Mouse (Mus musculus) stomach, embryonic 15.5 days (tissue): ENCODE measurements around the gene Manba. TPM values are rescaled to one million over a fixed set of nuclear protein-coding genes. Genes with fewer than 3 reads are reported as not detected.
A peak's percentile ranks its signal among the peaks of the same experiment; 100 is the strongest.

Experiments
- ATAC-seq: fragments of 200-750 bp; cut with Nextera tagmentation; 2 replicates; pipeline ENCODE4 v1.8.0; 2017; ENCODE audit warnings: low read depth, moderate number of reproducible peaks, moderate TSS enrichment; ENCODE audit not compliant: insufficient read depth, low FRiP score
- H3K27ac ChIP-seq: fragments of 300-500 bp; sonication (generic); 2 replicates; pipeline ENCODE4 v1.5.1; 2015; ENCODE audit warnings: mild to moderate bottlenecking, inconsistent platforms
- H3K27me3 ChIP-seq: fragments of 300-500 bp; sonication (generic); replicated peaks from 2 replicates; pipeline ENCODE4 v1.6.1; 2015; ENCODE audit warnings: inconsistent platforms
- H3K36me3 ChIP-seq: fragments of 300-500 bp; sonication (generic); 2 replicates; pipeline ENCODE4 v1.6.1; 2015; ENCODE audit warnings: inconsistent platforms
- H3K4me1 ChIP-seq: fragments of 300-500 bp; sonication (generic); 2 replicates; pipeline ENCODE4 v1.6.1; 2015; ENCODE audit warnings: inconsistent platforms
- H3K4me2 ChIP-seq: fragments of 300-500 bp; sonication (generic); 2 replicates; pipeline ENCODE4 v1.6.1; 2015; ENCODE audit warnings: mild to moderate bottlenecking, inconsistent platforms
- H3K4me3 ChIP-seq: fragments of 300-500 bp; sonication (generic); replicated peaks from 2 replicates; pipeline ENCODE4 v1.5.1; 2015; ENCODE audit warnings: inconsistent platforms
- H3K9ac ChIP-seq: fragments of 300-500 bp; sonication (generic); 2 replicates; pipeline ENCODE4 v1.6.1; 2015; ENCODE audit warnings: inconsistent platforms
- H3K9me3 ChIP-seq: fragments of 300-500 bp; sonication (generic); 2 replicates; pipeline ENCODE4 v1.6.1; 2016; ENCODE audit warnings: inconsistent platforms
- WGBS: fragments of 180-500 bp; shearing (Covaris S2); methylation state at CpG from one replicate; pipeline ENCODE4 v1.1.7; 2015; 5-methylcytosine and 5-hydroxymethylcytosine counted together
- polyA plus RNA-seq: library from polyadenylated mRNA; unstranded; fragments of >200 nt; fragmentation: Nextera tagmentation; extraction: Ambion mirVana; gene quantifications from 2 replicates; pipeline ENCODE4 v1.2.1, GENCODE M21; 2015

The Manba gene
- polyA plus RNA-seq, result 13.5 and 17.5 TPM in 2 replicates

DNA sequence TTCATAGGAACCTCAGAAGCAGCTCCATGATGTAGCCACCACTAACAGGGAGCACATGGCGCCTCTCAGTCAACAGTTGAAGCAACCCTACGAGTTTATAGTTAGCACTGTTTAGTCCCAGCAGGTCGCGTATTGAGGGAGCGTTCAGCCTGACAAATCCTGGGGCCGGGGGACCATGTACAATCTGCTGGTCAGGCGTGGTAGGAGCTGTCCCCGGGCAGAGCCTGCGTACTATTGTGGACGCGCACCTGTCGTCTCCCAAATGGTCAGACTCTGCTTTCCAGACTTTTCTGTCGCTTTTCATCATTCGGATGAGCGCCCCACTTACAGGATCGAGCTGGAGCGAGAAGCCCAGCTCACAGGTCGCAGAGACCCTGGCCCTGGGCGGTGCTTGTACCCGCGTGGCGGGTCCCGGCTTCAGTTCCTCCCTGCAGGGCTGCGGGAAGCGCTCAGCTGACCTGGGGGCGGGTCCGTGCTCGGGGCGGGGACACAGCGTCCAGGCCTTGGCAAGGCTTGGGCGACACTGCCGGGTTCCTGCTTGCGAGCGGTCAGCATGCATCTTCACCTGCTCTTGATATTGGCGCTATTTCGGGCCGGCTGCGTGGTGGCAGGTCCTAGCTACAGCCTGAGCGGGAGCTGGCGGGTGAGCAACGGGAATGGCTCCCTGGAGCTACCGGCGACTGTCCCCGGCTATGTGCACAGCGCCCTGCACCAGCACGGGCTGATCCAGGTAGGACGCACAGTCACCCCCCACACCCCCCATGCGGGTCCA, at the start of gene Manba:
Gene Manba (plus strand): TSS at position 484 of the 772 bp plus-strand sequence.
- Histone ChIP-seq H3K27me3 (no peaks in the 10 kb centered on the region), H3K36me3 (no peaks in the 10 kb centered on the region), H3K4me1 (no peaks in the 10 kb centered on the region), H3K9me3 (no peaks in the 10 kb centered on the region), H3K4me2 (peak within 1 kb of the TSS; percentile 97), H3K9ac (peak within 1 kb of the TSS; percentile 48), H3K27ac (no peak within 1 kb of the TSS), H3K4me3 (peak within 1 kb of the TSS; percentile 66)
- ATAC-seq, result peak; percentile 90
- 2% methylated on average over 48 of the region's 48 CpGs for WGBS

DNA sequence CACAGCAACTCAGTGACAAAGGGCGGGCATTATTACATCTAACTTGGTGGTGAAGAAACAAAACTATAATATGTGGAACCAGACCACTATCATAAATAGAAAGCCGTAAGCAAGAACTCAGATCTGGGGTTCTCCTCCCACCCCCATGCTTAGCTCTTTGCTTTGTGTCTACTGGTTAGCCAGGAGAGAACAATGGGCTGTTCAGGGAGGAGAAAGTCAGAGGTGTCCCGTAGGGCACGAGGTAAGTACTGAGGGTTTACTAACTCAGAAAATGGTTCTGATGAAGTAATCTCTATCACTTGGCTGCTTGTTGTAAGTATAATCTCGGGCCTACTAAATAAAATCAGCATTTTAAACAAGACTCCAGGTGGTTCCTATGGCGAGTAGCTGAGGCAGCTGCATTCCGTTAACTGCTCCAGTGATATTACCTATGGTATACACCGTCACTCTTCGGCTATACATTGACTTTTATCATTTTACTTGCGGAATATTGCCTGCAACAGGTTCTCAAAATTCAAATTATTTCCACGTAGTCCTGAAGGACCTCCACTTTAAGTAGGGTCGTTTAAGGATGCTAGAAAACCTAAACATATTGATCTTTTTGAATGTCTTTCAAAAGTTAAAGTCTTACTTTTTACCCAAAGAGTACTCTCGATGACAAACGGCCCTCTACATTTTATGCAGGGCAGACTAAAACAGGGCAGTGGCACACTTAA, 48.4 kb upstream of the Manba start:
- Histone ChIP-seq H3K9ac (peak overlapping the region; percentile 48; the same call in 1 of the 2 replicates), H3K9me3 (no peaks in the 10 kb centered on the region), H3K27me3 (no peaks in the 10 kb centered on the region), H3K4me2 (peak overlapping the region; percentile 64), H3K4me3 (peak overlapping the region; percentile 87), H3K4me1 (no peaks in the 10 kb centered on the region; the same call in 1 of the 2 replicates), H3K36me3 (no peaks in the 10 kb centered on the region), H3K27ac (peak overlapping the region; percentile 85)
- ATAC-seq, result no peak
- 45% methylated on average over 14 of the region's 14 CpGs for WGBS

DNA sequence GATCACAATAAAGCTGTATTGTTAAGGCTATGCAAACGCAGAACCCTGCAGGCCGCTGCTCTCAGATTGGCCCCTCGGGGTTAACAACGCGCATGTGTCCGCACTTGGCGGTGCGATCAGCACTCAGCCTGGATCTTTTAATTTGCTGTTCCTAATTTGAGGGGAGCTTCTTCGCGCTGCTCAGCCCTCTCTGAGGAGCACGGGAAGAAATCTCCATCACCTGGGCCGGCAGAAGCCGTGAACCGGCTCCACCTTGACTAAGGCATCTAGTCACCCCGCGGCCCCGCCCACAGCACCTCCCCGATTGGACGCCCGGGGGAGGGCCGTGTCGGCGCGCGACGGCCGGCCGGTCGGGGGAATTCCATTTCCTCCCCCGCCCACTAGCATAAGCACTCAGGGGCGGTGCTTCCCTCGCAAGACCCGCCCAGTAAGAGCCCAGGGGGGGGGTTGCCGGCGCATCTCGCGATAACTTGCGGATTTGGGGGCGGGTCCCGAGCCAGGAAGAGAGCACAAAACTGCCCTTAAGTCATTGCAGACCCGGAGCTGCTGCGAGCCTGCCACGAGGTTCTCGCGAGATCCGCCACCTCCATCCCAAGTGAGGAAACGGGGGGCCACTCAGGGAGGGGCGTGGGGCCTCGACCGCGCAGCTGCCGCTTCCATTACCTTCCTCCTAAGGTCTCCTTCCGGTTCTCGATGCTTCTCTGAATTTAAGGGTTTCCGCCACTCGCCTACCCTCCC, 47.5 kb upstream of the Manba start, which contains the start of gene Ube2d3:
Gene Ube2d3 (plus strand): TSS at position 392 of the 738 bp plus-strand sequence.
- Histone ChIP-seq H3K9ac (peak within 1 kb of the TSS; percentile 89), H3K4me1 (no peaks in the 10 kb centered on the region; the same call in 1 of the 2 replicates), H3K27ac (peak within 1 kb of the TSS; percentile 100), H3K4me3 (peak within 1 kb of the TSS; percentile 87), H3K9me3 (no peaks in the 10 kb centered on the region), H3K4me2 (peak within 1 kb of the TSS; percentile 64), H3K27me3 (no peaks in the 10 kb centered on the region), H3K36me3 (no peaks in the 10 kb centered on the region)
- peak; percentile 93 for ATAC-seq
- under 1% methylated on average over 56 of the region's 56 CpGs for WGBS

DNA sequence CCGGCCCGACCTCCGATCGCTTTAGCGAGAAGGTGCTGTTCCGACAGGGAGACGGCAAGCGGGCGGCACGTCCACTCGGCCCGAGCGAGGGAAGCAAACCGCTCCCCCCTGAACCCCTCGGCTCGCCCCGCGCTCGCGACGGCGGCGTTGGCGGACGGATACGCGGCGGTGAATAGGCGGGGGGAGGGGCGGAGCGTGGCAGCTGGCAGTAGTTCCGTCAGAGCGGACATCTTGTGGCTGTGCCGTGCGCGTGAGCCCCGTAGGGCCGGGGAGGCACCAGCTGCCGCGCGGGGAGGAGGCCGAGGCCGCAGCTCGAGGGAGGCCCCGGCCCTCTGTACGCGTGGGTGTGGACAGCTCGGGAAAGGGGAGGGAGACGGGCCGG, 46.9 kb upstream of the Manba start:
- H3K36me3 ChIP-seq, result no peaks in the 10 kb centered on the region
- peak overlapping the region; percentile 89 for H3K9ac ChIP-seq
- peaks cover 4% of the 10 kb centered on the region; the same call in 1 of the 2 replicates for H3K4me1 ChIP-seq
- no peaks in the 10 kb centered on the region for H3K27me3 ChIP-seq
- H3K4me2 ChIP-seq, result no peak overlapping the region
- 1% methylated on average over 37 of the region's 50 CpGs for WGBS
- H3K9me3 ChIP-seq, result no peaks in the 10 kb centered on the region
- peak overlapping the region; percentile 100 for H3K27ac ChIP-seq
- peak; percentile 72 for ATAC-seq
- H3K4me3 ChIP-seq, result peak overlapping the region; percentile 87

DNA sequence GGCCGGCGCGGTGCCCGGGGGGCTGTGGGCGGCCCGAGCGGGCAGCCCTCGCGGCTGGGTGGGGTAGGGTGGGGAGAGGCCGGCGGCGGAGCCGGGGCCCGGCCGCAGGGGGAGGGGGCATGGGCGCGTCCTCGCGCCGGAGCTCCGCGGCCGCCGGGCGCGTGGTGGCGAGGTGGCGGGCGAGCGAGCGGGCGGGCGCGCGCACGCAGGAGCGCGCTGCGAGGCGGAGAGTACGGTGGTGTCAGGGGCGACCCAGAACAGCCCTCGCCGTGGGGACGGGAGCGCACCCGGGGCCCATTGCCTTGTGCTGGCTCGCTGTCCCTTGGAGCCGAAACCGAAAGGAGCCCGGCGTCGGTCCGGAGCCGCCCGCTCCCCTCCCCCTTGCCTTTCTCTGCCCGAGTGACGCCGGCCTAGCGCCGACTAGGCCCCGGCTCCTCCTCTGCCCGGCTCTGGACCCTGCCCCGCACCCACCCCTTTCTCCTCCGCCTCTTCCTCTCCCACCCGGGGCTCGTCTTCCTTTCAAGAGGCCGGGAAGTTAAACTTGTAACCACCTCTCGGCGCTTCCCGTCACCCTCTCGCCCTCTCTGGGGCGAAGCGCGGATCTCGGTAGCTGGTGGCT, 46.4 kb upstream of the Manba start:
- Histone ChIP-seq H3K4me1 (peaks cover 4% of the 10 kb centered on the region; the same call in 1 of the 2 replicates), H3K4me2 (peak overlapping the region; percentile 77), H3K27me3 (no peaks in the 10 kb centered on the region), H3K36me3 (no peaks in the 10 kb centered on the region), H3K4me3 (peak overlapping the region; percentile 87), H3K9ac (peak overlapping the region; percentile 89), H3K27ac (peak overlapping the region; percentile 100), H3K9me3 (no peaks in the 10 kb centered on the region)
- peak; percentile 68 for ATAC-seq
- WGBS, result 0% methylated on average over 49 of the region's 76 CpGs

DNA sequence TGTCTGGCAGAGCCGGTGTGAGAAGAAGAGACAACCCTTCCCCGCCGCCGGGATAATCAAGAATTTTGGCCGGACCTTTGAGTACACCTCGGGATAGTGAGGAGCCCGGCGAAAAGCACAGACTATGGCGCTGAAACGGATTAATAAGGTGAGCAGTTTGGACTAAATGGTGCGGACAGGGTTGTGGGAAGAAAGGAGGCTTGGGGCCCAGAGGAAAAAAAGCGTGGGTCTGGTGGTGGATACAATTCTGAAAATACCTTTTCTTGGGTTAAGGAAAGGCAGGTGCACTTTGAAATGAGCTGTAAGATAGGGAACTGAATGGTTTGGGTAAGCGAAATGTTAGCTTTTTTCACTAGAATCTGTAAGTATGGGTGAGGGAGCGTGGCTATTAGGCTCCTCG, 45.8 kb upstream of the Manba start:
- Histone ChIP-seq H3K4me1 (peaks cover 4% of the 10 kb centered on the region; the same call in 1 of the 2 replicates), H3K27ac (peak overlapping the region; percentile 100), H3K4me3 (peak overlapping the region; percentile 87), H3K27me3 (no peaks in the 10 kb centered on the region), H3K9ac (peak overlapping the region; percentile 89), H3K4me2 (peak overlapping the region; percentile 77), H3K9me3 (no peaks in the 10 kb centered on the region), H3K36me3 (no peaks in the 10 kb centered on the region)
- no peak for ATAC-seq
- 3% methylated on average over 15 of the region's 15 CpGs for WGBS

DNA sequence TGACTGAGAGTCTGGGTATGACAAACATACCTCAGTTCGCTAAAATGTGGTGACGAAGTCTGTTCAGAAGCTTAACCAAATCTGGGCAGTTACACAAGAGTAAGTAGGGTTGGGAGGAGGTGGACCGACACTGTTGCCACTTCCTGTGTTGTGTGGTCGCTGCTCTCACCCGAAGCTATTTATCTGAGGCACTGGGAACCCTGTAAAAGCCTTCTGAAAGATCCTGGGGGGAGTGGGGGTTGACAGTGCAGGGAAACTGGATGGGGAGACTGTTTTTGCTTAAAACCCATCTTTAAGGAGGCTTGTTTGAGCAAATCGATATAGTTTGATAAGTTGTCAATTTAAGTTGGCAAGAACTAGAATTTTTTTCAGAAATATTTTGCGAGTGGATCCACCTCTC, 45.2 kb upstream of the Manba start:
- no peak for ATAC-seq
- Histone ChIP-seq H3K27ac (peak overlapping the region; percentile 100), H3K4me3 (peak overlapping the region; percentile 87), H3K9me3 (no peaks in the 10 kb centered on the region), H3K4me2 (peak overlapping the region; percentile 77), H3K9ac (peak overlapping the region; percentile 89; the same call in 1 of the 2 replicates), H3K27me3 (no peaks in the 10 kb centered on the region), H3K4me1 (peaks cover 4% of the 10 kb centered on the region; the same call in 1 of the 2 replicates), H3K36me3 (no peaks in the 10 kb centered on the region)
- 5% methylated on average over 7 of the region's 7 CpGs for WGBS

DNA sequence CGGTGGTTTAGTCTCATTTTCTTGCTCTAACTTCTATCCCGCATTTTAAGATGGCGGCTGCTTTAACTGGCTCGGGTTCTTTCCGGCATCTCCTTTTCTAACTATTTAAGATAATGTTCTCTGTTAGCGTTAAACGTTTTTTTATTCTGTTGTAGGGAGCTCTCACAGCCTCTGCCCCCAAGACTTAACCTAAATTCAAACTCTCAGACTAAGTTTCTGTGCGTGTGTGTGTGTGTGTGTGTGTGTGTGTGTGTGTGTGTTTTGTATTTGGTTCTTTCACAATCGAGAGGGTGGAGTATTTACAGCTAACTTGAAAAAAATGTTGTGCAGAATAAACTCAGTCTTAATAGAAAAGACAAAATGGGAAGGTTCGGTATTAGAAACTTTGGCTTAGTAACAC, 44.8 kb upstream of the Manba start:
- H3K9ac ChIP-seq, result no peak overlapping the region; the same call in 1 of the 2 replicates
- peak overlapping the region; percentile 100; the same call in 1 of the 2 replicates for H3K27ac ChIP-seq
- H3K4me3 ChIP-seq, result peak overlapping the region; percentile 87
- no peaks in the 10 kb centered on the region for H3K27me3 ChIP-seq
- 15% methylated on average over 10 of the region's 10 CpGs for WGBS
- H3K4me2 ChIP-seq, result peak overlapping the region; percentile 77
- H3K36me3 ChIP-seq, result no peaks in the 10 kb centered on the region
- no peaks in the 10 kb centered on the region for H3K9me3 ChIP-seq
- peaks cover 4% of the 10 kb centered on the region; the same call in 1 of the 2 replicates for H3K4me1 ChIP-seq
- no peak for ATAC-seq

DNA sequence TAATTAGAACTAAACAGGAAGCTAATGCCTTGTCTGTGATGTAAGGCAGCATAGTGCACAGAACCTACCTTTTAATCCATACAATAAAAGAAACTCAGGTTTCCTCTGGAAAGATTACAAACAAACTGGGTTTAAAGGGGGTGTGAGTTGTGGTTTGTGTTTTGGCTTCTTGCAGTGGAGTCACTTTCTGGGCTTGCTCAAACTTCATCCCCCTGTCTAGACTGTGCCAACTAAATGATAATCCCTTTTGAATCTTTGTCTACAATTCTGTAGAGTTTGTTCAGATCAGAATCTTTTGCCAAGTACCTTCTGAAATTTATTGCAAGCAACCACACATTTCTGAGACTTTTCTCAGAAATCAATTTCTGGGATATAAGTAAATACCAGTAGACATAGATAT, 40.5 kb upstream of the Manba start:
- H3K27ac ChIP-seq, result no peak overlapping the region
- 0 out of 2 replicates have a peak, but pooled peaks cover 4% of the 10 kb centered on the region for H3K4me1 ChIP-seq
- no peaks in the 10 kb centered on the region for H3K36me3 ChIP-seq
- H3K9me3 ChIP-seq, result no peaks in the 10 kb centered on the region
- H3K4me2 ChIP-seq, result no peak overlapping the region
- no peaks in the 10 kb centered on the region for H3K27me3 ChIP-seq
- H3K9ac ChIP-seq, result no peak overlapping the region
- H3K4me3 ChIP-seq, result no peak overlapping the region
- no peak for ATAC-seq

DNA sequence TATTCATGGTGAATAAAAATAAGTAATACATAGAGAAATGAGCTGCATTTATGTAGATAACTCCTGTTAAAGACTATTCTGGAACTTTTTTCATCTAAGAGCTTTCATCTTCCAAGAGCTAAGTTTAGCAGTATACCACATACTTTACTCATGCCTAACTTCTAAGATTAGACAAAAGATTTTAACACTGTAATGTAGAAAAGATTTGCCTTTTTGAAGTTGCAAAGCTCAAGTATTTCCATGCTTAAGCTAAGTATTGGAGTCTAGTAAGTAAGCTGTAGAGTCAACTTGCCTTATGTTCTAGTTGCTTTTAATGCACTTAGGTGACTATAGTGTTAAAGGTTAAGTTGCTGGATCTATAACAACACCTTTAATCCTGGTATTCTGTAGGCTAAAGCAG, 26.4 kb upstream of the Manba start:
- no peaks in the 10 kb centered on the region for H3K9me3 ChIP-seq
- H3K4me2 ChIP-seq, result no peak overlapping the region
- no peak overlapping the region for H3K9ac ChIP-seq
- no peaks in the 10 kb centered on the region for H3K27me3 ChIP-seq
- peaks cover 5% of the 10 kb centered on the region; the same call in 1 of the 2 replicates for H3K36me3 ChIP-seq
- no peak overlapping the region for H3K27ac ChIP-seq
- H3K4me3 ChIP-seq, result no peak overlapping the region
- ATAC-seq, result no peak
- H3K4me1 ChIP-seq, result no peaks in the 10 kb centered on the region

DNA sequence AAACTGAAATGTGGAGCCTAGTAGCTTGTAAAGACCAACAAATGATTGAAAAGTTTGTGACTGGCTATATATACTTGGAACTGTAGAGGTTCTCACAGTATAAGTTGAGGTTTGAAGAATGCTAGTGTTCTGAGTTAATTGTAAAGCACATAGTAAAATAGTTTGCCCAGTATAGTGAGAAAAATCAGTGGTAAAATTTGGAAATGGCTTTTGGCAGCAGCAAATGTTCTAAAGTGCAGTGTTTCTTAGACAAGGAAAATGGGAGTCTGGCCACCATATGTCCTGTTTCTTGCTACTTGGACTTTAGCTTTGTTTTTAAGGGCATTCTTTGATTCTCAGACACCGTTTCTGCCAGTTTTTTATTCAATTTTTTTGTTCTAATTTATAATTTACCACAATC, 17.0 kb upstream of the Manba start:
- no peak overlapping the region for H3K27ac ChIP-seq
- no peak for ATAC-seq
- 94% methylated on average over 1 of the region's 1 CpGs for WGBS

More for the DNA sequence above, 17.0 kb upstream of the Manba start:
- H3K9me3 ChIP-seq, result no peaks in the 10 kb centered on the region
- no peaks in the 10 kb centered on the region for H3K27me3 ChIP-seq
- H3K4me3 ChIP-seq, result no peak overlapping the region
- no peak overlapping the region for H3K9ac ChIP-seq
- peaks cover 3% of the 10 kb centered on the region; the same call in 1 of the 2 replicates for H3K36me3 ChIP-seq
- no peak overlapping the region for H3K4me2 ChIP-seq
- no peaks in the 10 kb centered on the region for H3K4me1 ChIP-seq
